Mouse (Mus musculus) hindbrain, embryonic 11.5 days (tissue): ENCODE measurements at regions not wholly inside any gene's neighbourhood (a gene's known extent, or its start where the extent isn't known, plus 50 kb on each side); places are given as distances from the start of the nearest gene placed in this dataset.
A peak's percentile ranks its signal among the peaks of the same experiment; 100 is the strongest.

ENCODE experiments used
- ATAC-seq: fragments of 200-750 bp; cut with Nextera tagmentation; 2 replicates; pipeline ENCODE4 v1.8.0; 2017; ENCODE audit warnings: mild to moderate bottlenecking, moderate TSS enrichment, moderate library complexity; ENCODE audit not compliant: low FRiP score
- DNase-seq: peaks from one replicate; pipeline ENCODE4 v3.0.0-alpha.2; 2015; ENCODE audit warnings: low spot score
- H3K27ac ChIP-seq: fragments of 300-500 bp; sonication (generic); 2 replicates; pipeline ENCODE4 v1.5.1; 2014; ENCODE audit warnings: mild to moderate bottlenecking, low read depth, low read length
- H3K27me3 ChIP-seq: fragments of 300-500 bp; sonication (generic); 2 replicates; pipeline ENCODE4 v1.6.1; 2014; ENCODE audit warnings: mild to moderate bottlenecking, low read length, moderate library complexity, mixed read lengths; ENCODE audit not compliant: control insufficient read depth, insufficient read depth
- H3K36me3 ChIP-seq: fragments of 300-500 bp; sonication (generic); 2 replicates; pipeline ENCODE4 v1.6.1; 2014; ENCODE audit warnings: mild to moderate bottlenecking, low read length, moderate library complexity, mixed read lengths; ENCODE audit not compliant: control insufficient read depth, insufficient read depth
- H3K4me1 ChIP-seq: fragments of 300-500 bp; sonication (generic); replicated peaks from 2 replicates; pipeline ENCODE4 v1.6.1; 2014; ENCODE audit warnings: low read length, mixed read lengths; ENCODE audit not compliant: control insufficient read depth, insufficient read depth
- H3K4me2 ChIP-seq: fragments of 300-500 bp; sonication (generic); replicated peaks from 2 replicates; pipeline ENCODE4 v1.6.1; 2014; ENCODE audit warnings: mild to moderate bottlenecking, low read depth, low read length
- H3K4me3 ChIP-seq: fragments of 300-500 bp; sonication (generic); 2 replicates; pipeline ENCODE4 v1.5.1; 2014; ENCODE audit warnings: low read depth, low read length
- H3K9ac ChIP-seq: fragments of 300-500 bp; sonication (generic); 2 replicates; pipeline ENCODE4 v1.6.1; 2014; ENCODE audit warnings: low read depth, low read length
- H3K9me3 ChIP-seq: fragments of 300-500 bp; sonication (generic); 2 replicates; pipeline ENCODE4 v1.6.1; 2016; ENCODE audit warnings: low read length; ENCODE audit not compliant: control insufficient read depth
- WGBS: fragments of 180-500 bp; shearing (Covaris S2); extraction: QIAGEN DNeasy Blood & Tissue Kit; methylation state at CpG from one replicate; pipeline ENCODE4 v1.1.7; 2014; 5-methylcytosine and 5-hydroxymethylcytosine counted together

DNA sequence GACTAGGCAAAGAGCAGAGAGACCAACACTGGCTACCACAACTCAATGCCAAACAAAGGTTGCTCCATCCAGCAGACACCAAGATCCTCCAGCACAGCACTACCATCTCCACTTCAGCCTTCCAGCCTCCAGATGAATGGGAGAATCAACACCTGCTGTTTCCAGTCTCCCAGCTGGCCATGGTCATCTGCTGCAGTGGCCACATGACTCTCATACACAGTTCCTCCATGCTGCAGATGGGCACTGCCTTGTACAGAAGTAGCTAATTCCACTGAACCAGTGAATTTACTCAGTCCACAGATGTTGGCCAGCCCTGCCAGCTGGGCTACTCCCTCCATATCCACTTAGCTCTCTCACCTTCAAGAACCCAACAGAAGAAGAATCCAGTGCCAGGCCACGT lies 63.0 kb upstream of the Vstm5 start:
- Histone ChIP-seq H3K9ac (no peak overlapping the region), H3K9me3 (no peaks in the 10 kb centered on the region), H3K36me3 (no peaks in the 10 kb centered on the region), H3K4me1 (no peaks in the 10 kb centered on the region), H3K4me3 (no peak overlapping the region), H3K4me2 (no peak overlapping the region), H3K27ac (no peak overlapping the region), H3K27me3 (no peaks in the 10 kb centered on the region)
- 96% methylated on average over 1 of the region's 1 CpGs for WGBS
- no peak for ATAC-seq
- no peak for DNase-seq

GRCm38 (mm10) chr9:15175412-15175811 lies 63.4 kb upstream of the Vstm5 start:
- H3K4me3 ChIP-seq: no peak overlapping the region
- no peaks in the 10 kb centered on the region for H3K4me1 ChIP-seq
- WGBS: 94% methylated on average over 1 of the region's 1 CpGs
- no peak for DNase-seq
- no peaks in the 10 kb centered on the region for H3K9me3 ChIP-seq
- no peak overlapping the region for H3K4me2 ChIP-seq
- no peak overlapping the region for H3K9ac ChIP-seq
- H3K27me3 ChIP-seq: no peaks in the 10 kb centered on the region
- no peak for ATAC-seq
- no peaks in the 10 kb centered on the region for H3K36me3 ChIP-seq
- H3K27ac ChIP-seq: no peak overlapping the region

GRCm38 (mm10) chr9:15170911-15171310 lies 59.0 kb upstream of the Hephl1 start:
- H3K9me3 ChIP-seq: no peaks in the 10 kb centered on the region
- H3K27ac ChIP-seq: no peak overlapping the region
- DNase-seq (no peak), ATAC-seq (no peak)
- no peaks in the 10 kb centered on the region for H3K36me3 ChIP-seq
- no peaks in the 10 kb centered on the region for H3K4me1 ChIP-seq
- no peaks in the 10 kb centered on the region for H3K27me3 ChIP-seq
- H3K9ac ChIP-seq: no peak overlapping the region
- 41% methylated on average over 3 of the region's 3 CpGs for WGBS
- no peak overlapping the region for H3K4me2 ChIP-seq
- no peak overlapping the region for H3K4me3 ChIP-seq

- DNase-seq (peak; percentile 11), ATAC-seq (no peak)
- no peak overlapping the region for H3K4me3 ChIP-seq
- H3K9ac ChIP-seq: no peak overlapping the region
- H3K27me3 ChIP-seq: no peaks in the 10 kb centered on the region
- 76% methylated on average over 1 of the region's 1 CpGs for WGBS
- H3K4me2 ChIP-seq: no peak overlapping the region
- no peak overlapping the region for H3K27ac ChIP-seq
- no peaks in the 10 kb centered on the region for H3K36me3 ChIP-seq
- H3K9me3 ChIP-seq: no peaks in the 10 kb centered on the region
- no peaks in the 10 kb centered on the region for H3K4me1 ChIP-seq
These were observed 57.8 kb upstream of the Hephl1 start for GRCm38 (mm10) chr9:15169714-15170113.

DNA sequence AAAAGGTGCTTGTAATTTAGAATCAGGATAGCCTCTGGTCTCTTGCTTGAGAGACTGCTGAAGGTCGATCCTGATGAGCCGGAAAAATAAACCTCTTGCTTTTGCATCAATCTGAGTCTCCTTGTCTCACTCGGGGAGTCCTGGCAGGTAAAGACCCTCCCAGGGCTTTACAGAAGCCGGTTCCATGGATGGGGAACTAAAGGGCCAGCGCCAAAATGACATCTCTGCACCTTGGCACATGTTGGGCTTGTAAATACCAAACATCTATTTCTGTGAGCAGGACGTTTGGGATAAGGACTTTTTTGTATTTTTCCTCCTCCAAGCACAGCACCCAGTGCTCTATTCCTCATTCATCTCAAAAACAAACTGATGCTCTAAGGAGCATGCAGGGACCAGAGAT lies 57.1 kb upstream of the Hephl1 start:
- H3K27ac ChIP-seq: no peak overlapping the region
- no peak overlapping the region for H3K4me2 ChIP-seq
- H3K9me3 ChIP-seq: no peaks in the 10 kb centered on the region; the same call in 1 of the 2 replicates
- WGBS: 80% methylated on average over 6 of the region's 6 CpGs
- no peak overlapping the region for H3K4me3 ChIP-seq
- no peaks in the 10 kb centered on the region for H3K4me1 ChIP-seq
- ATAC-seq: no peak
- H3K36me3 ChIP-seq: no peaks in the 10 kb centered on the region
- H3K27me3 ChIP-seq: no peaks in the 10 kb centered on the region
- no peak overlapping the region for H3K9ac ChIP-seq
- DNase-seq: no peak

- ATAC-seq (no peak), DNase-seq (no peak)
- no peaks in the 10 kb centered on the region for H3K27me3 ChIP-seq
- H3K27ac ChIP-seq: no peak overlapping the region
- no peaks in the 10 kb centered on the region for H3K4me1 ChIP-seq
- no peak overlapping the region for H3K9ac ChIP-seq
- no peak overlapping the region for H3K4me2 ChIP-seq
- no peaks in the 10 kb centered on the region; the same call in 1 of the 2 replicates for H3K9me3 ChIP-seq
- H3K36me3 ChIP-seq: no peaks in the 10 kb centered on the region
- WGBS: 89% methylated on average over 2 of the region's 2 CpGs
- no peak overlapping the region for H3K4me3 ChIP-seq
These were observed 55.0 kb upstream of the Hephl1 start for GRCm38 (mm10) chr9:15166896-15167295.

GRCm38 (mm10) chr9:15166476-15166875 lies 54.6 kb upstream of the Hephl1 start:
- Histone ChIP-seq H3K27ac (no peak overlapping the region), H3K4me1 (no peaks in the 10 kb centered on the region), H3K36me3 (no peaks in the 10 kb centered on the region), H3K4me2 (no peak overlapping the region), H3K9me3 (peaks cover 3% of the 10 kb centered on the region), H3K9ac (no peak overlapping the region), H3K4me3 (no peak overlapping the region), H3K27me3 (no peaks in the 10 kb centered on the region)
- DNase-seq (no peak), ATAC-seq (no peak)
- 93% methylated on average over 4 of the region's 4 CpGs for WGBS
